Mouse (Mus musculus) left cerebral cortex, postnatal 10 days (tissue): ENCODE results near the gene C87414. TPM values are rescaled to one million over a fixed set of nuclear protein-coding genes. Genes with fewer than 3 reads are reported as not detected.
"Not testable (repeated sequence)": the region's sequence is repeated elsewhere in the genome, so short reads cannot be mapped to it uniquely, and the experiment has no call there.

Source experiments
- DNase-seq, 2 experiments: peaks; one replicate each; pipeline ENCODE4 v3.0.0; 2021 to 2022; ENCODE audit warnings: low spot score in 2 of 2, mixed read lengths in 1 of 2; ENCODE audit errors: extremely low spot score in 1 of 2
- intact Hi-C: fragments of 180-260 bp; cut with DNase I; formaldehyde crosslinking; loops from one replicate; pipeline ENCODE4 v1.15.1; 2025
- total RNA-seq, 2 experiments: library from RNA; stranded (reverse); gene quantifications; 2 replicates each; pipeline ENCODE4 v1.2.3; 2021

Gene C87414
- not detected for total RNA-seq

DNA sequence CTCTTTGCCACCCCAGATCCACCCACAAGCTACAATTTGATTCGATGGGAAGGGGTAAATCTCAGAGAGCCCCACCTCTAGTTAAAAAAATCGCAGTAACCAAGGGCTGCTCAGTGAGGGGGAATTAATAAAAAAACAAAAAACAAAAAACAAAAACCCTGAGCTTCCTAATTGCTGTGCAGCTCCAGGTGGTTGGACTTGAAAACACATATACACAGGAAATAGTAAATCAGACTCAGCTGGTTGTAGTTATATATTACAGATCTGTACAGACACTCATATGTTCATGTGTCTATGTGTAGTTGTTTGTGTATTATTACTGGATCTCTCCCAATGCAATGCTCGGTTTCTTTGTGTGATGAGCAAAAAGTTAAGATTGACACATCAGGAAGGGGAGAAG lies at the start of gene C87414:
C87414 (minus strand) TSS at position 101 of the 400 bp plus-strand sequence.
- DNase-seq, intact Hi-C loops: not testable (repeated sequence)

DNA sequence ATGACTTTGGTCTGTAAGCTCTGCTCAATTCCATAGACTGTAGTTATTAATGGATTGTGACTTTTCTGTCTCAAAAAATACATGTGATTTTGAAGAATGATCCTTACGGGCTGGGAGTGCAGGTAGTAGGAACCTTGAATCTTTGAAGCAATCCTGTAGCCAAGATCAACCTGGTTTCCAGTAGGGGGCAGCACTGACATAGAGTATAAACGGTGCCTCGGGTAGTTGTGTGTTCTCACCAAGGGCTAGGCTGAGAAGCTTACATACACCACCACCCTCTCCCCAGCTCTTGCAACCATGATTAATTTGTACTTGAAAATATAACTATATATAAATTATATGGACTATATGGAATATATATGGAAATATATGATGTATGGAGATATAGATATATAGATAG lies 13.3 kb upstream of the C87414 start:
- DNase-seq, intact Hi-C loops: not testable (repeated sequence)

Other genes with a start within 250 kb of the C87414 start
- not detected for gene Gm16427, start 131.4 kb downstream of the C87414 start, total RNA-seq
- not detected for gene Gm7792, start 172.2 kb upstream of the C87414 start, total RNA-seq